Mouse (Mus musculus) liver, adult 2 months (tissue): ENCODE results near the gene Limk2.

ENCODE experiments used
- CTCF ChIP-seq: fragments of 200-500 bp; IDR thresholded peaks from 2 replicates; pipeline ENCODE4 v1.5.1; 2011; ENCODE audit warnings: low read depth, low read length, control low read depth
- POLR2A ChIP-seq: fragments of 200-500 bp; IDR thresholded peaks from 2 replicates; pipeline ENCODE4 v1.6.1; 2011; ENCODE audit warnings: low read length, control low read depth; ENCODE audit not compliant: insufficient read depth; ENCODE audit errors: extremely low read depth

DNA sequence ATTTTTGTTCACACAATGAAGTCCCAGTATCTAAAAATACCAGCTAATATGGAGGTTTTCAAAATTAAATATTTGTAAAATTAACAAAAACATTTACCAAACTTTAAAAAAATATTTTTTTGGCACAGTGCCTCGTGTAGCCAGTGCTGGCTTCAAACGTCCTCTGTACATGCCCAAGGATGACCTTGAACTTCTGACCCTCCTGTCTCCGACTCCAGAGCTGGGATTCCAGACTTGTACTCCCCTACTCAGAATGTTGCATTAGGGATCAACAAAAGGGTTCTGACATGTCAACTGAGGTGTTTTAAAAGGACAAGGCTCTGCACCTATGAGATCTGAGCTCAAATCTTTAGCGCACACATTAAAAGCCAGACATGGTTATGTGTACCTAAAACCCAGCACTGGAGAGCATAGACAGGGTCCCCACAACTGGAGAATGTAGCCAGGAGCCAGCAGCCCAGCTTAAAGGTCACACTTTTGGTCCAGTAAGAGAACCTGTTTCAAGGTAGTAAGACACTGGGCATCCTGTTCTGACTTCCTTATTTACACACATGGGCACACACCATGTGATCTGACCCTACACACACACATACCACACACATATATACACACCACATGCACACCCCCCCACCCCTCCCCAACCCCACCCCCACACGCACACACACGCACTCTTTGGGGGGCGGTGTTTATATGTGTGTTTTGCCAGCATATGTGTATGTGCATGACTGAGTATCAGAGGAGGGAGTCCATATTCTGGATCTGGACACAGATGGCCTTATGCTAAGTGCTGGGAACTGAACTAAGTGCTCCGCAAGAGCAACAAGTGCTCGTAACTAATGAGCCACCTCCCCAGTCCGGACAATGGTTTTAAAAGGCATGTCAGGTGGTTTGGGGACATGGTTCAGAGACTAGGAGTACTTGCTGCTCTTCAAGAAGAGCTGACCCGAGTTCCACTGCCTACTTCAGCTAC, 79.9 kb downstream of the Limk2 start:
- TF ChIP-seq CTCF (no peak), POLR2A (no peak)
